Mouse (Mus musculus): ENCODE results near the gene Tnfrsf11a. TPM values are rescaled to one million over a fixed set of nuclear protein-coding genes. Genes with fewer than 3 reads are reported as not detected.
"Not testable (repeated sequence)": the region's sequence is repeated elsewhere in the genome, so short reads cannot be mapped to it uniquely, and the experiment has no call there.

Tnfrsf11a gene
- polyA plus RNA-seq, 1 experiment from 2014 or later = 3.8 TPM

DNA sequence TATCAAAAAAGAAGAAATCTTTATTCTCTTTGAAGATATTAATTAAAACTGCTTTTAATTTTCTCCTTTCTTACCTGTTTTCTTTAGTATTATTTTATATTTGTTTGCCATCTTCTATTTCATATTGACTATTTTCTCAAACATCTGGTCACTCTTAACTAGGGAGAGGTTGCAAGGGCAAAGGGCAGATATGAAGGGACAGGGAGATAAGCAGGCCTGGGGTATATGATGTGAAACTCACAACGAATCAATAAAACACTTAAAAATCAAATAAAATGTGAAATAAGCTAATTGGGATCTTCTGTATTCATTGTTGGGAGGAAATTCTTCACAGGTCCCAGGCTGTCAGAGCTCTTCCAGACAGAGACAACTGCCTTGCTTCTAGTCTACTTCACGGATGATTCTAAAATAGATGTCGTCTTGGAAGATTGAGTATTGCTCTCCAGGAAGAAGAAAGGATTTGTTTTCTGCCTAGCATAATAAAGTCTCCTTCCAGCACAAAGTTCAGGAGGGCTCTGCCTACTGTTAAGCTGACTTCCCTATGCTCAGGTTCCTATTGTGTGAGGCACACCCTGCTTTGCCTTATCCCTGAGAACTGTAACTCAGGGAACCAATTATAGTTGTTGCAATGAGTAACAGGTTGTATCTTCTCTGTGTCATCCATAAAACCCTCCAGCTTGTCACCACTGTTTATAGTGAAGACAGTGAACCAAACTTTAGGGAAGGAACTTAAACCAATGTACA lies 20.9 kb upstream of the Tnfrsf11a start:
- Histone ChIP-seq H3K9me3 (ENCODE audit: control insufficient read depth, low read length) (no peaks in the 10 kb centered on the region), H3K27ac (replicated peaks) (no peak overlapping the region), H3K9ac (ENCODE audit: low read length) (no peak overlapping the region), H3K36me3 (ENCODE audit: control insufficient read depth, insufficient read depth, low read length) (no peaks in the 10 kb centered on the region), H3K4me1 (replicated peaks; ENCODE audit: control insufficient read depth, insufficient read depth) (no peaks in the 10 kb centered on the region), H3K27me3 (ENCODE audit: control insufficient read depth, insufficient read depth, low read length) (no peaks in the 10 kb centered on the region), H3K4me2 (replicated peaks; ENCODE audit: low read depth) (no peak overlapping the region), H3K4me3 (ENCODE audit: low read depth, low read length) (no peak overlapping the region)
- DNase-seq (ENCODE audit: low spot score) (no peak), ATAC-seq (ENCODE audit: low FRiP score, low TSS enrichment) (no peak)
- WGBS = 70% methylated on average over 3 of the region's 3 CpGs
- TF ChIP-seq CTCF (IDR thresholded peaks at IDR 0.05; ENCODE audit: low read depth) (no peak), EP300 (optimal IDR thresholded peaks at IDR 0.05) (no peak)

DNA sequence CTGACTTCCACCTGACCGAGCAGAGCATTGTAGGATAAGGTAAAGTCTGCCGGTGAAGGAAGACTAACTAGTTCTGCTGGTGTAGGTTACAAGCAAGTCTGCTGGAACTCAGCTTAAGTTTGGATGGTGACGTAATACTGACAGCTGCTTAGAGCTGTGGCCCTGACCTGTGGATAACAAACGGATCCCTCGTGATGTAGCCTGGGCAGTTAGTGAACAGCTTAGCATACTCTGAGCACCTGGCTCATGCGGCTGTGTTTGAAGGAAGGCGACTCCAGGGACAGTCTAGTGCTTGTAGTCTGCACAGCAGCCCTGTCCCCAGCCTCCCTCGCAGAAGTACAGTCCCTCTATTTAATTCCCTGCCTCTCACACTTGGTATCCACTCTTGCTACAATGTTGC lies 14.9 kb upstream of the Tnfrsf11a start:
- H3K9ac ChIP-seq (ENCODE audit: low read length) = no peak overlapping the region
- no peak overlapping the region for H3K27ac ChIP-seq (replicated peaks)
- no peak for ATAC-seq (ENCODE audit: low FRiP score, low TSS enrichment)
- no peak for DNase-seq (ENCODE audit: low spot score)
- no peaks in the 10 kb centered on the region for H3K36me3 ChIP-seq (ENCODE audit: control insufficient read depth, insufficient read depth, low read length)
- no peaks in the 10 kb centered on the region for H3K4me1 ChIP-seq (replicated peaks; ENCODE audit: control insufficient read depth, insufficient read depth)
- no peak overlapping the region for H3K4me3 ChIP-seq (ENCODE audit: low read depth, low read length)
- no peaks in the 10 kb centered on the region for H3K27me3 ChIP-seq (ENCODE audit: control insufficient read depth, insufficient read depth, low read length)
- TF ChIP-seq CTCF (IDR thresholded peaks at IDR 0.05; ENCODE audit: low read depth) = no peak
- no peak for TF ChIP-seq EP300 (optimal IDR thresholded peaks at IDR 0.05)
- 60% methylated on average over 8 of the region's 8 CpGs for WGBS
- H3K9me3 ChIP-seq (ENCODE audit: control insufficient read depth, low read length) = no peaks in the 10 kb centered on the region
- H3K4me2 ChIP-seq (replicated peaks; ENCODE audit: low read depth) = no peak overlapping the region

DNA sequence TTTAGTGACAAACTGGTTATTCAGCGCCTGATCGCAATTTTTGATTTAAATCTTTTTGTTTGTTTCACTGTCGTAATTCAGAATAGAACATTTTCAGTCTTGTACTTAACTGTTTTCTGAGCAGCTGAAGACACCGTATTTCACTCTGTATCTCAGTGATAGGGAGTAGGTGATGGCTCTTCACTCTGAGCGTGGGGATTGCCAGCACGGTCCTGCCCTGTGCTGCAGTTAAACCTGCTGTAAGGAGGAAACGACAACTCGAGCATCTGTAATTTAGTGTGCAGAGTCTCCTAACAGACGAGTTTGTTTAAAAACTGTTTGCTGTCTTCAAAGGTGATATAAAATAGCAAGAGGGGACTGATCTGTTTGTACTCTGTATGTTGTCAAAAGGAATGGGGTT lies 14.4 kb upstream of the Tnfrsf11a start:
- not testable (repeated sequence) for H3K4me2 ChIP-seq (replicated peaks; ENCODE audit: low read depth); H3K27me3 ChIP-seq (ENCODE audit: control insufficient read depth, insufficient read depth, low read length); H3K9ac ChIP-seq (ENCODE audit: low read length); H3K27ac ChIP-seq (replicated peaks); DNase-seq (ENCODE audit: low spot score); ATAC-seq (ENCODE audit: low FRiP score, low TSS enrichment); H3K9me3 ChIP-seq (ENCODE audit: control insufficient read depth, low read length); H3K36me3 ChIP-seq (ENCODE audit: control insufficient read depth, insufficient read depth, low read length); H3K4me1 ChIP-seq (replicated peaks; ENCODE audit: control insufficient read depth, insufficient read depth); H3K4me3 ChIP-seq (ENCODE audit: low read depth, low read length)
- 70% methylated on average over 9 of the region's 9 CpGs for WGBS

DNA sequence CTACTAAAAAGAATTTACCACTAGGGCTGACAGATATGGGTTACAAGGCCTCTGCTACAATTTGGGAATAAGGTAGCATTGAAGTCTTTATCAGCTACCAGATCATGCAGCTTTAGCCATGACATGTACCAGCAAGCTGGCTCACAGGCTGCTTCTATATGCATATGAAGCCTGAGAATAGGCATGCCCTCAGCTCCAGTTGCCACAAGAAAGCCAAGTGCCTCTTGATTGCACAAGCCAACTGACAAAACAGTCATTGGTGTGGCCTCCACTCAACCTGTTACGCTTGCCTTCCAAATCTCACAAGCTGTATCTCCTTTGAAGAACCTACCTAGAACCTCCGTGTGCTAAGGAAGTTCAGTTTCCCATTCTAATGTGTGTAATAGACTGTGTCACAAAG lies 12.1 kb upstream of the Tnfrsf11a start:
- TF ChIP-seq CTCF (IDR thresholded peaks at IDR 0.05; ENCODE audit: low read depth) (no peak), EP300 (optimal IDR thresholded peaks at IDR 0.05) (no peak)
- H3K9me3 ChIP-seq (ENCODE audit: control insufficient read depth, low read length) = no peaks in the 10 kb centered on the region
- H3K9ac ChIP-seq (ENCODE audit: low read length) = no peak overlapping the region
- ATAC-seq (ENCODE audit: low FRiP score, low TSS enrichment) (no peak), DNase-seq (ENCODE audit: low spot score) (no peak)
- H3K27ac ChIP-seq (replicated peaks) = no peak overlapping the region
- H3K36me3 ChIP-seq (ENCODE audit: control insufficient read depth, insufficient read depth, low read length) = no peaks in the 10 kb centered on the region
- no peaks in the 10 kb centered on the region for H3K27me3 ChIP-seq (ENCODE audit: control insufficient read depth, insufficient read depth, low read length)
- H3K4me3 ChIP-seq (ENCODE audit: low read depth, low read length) = no peak overlapping the region
- no peaks in the 10 kb centered on the region for H3K4me1 ChIP-seq (replicated peaks; ENCODE audit: control insufficient read depth, insufficient read depth)
- WGBS = 78% methylated on average over 2 of the region's 2 CpGs
- no peak overlapping the region for H3K4me2 ChIP-seq (replicated peaks; ENCODE audit: low read depth)

DNA sequence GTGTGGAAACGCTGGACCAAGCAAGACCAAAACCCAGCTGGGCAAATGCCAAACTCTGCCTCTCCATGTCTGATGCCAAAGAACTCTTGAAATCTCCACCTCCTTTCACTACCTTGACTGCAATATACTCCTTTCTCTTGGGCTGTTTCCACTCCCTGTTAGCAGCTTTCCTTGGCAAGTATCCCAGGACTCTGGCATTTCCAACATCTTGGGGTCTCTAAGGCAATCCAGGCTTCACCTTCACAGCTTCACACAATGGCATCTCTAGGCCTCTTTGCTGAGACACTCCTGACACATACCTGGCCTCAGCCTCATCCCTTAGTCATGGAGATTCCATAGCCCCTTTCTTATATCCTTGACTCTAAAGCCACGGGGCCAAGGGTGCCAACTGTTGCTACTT lies 9.8 kb upstream of the Tnfrsf11a start:
- Histone ChIP-seq H3K4me3 (ENCODE audit: low read depth, low read length) (no peak overlapping the region), H3K9ac (ENCODE audit: low read length) (no peak overlapping the region), H3K4me1 (replicated peaks; ENCODE audit: control insufficient read depth, insufficient read depth) (no peaks in the 10 kb centered on the region), H3K27ac (replicated peaks) (no peak overlapping the region), H3K36me3 (ENCODE audit: control insufficient read depth, insufficient read depth, low read length) (no peaks in the 10 kb centered on the region), H3K4me2 (replicated peaks; ENCODE audit: low read depth) (no peak overlapping the region), H3K27me3 (ENCODE audit: control insufficient read depth, insufficient read depth, low read length) (no peaks in the 10 kb centered on the region), H3K9me3 (ENCODE audit: control insufficient read depth, low read length) (no peaks in the 10 kb centered on the region)
- no peak for TF ChIP-seq CTCF (IDR thresholded peaks at IDR 0.05; ENCODE audit: low read depth)
- no peak for TF ChIP-seq EP300 (optimal IDR thresholded peaks at IDR 0.05)
- no peak for ATAC-seq (ENCODE audit: low FRiP score, low TSS enrichment)
- DNase-seq (ENCODE audit: low spot score) = no peak
- WGBS = 77% methylated on average over 2 of the region's 2 CpGs

DNA sequence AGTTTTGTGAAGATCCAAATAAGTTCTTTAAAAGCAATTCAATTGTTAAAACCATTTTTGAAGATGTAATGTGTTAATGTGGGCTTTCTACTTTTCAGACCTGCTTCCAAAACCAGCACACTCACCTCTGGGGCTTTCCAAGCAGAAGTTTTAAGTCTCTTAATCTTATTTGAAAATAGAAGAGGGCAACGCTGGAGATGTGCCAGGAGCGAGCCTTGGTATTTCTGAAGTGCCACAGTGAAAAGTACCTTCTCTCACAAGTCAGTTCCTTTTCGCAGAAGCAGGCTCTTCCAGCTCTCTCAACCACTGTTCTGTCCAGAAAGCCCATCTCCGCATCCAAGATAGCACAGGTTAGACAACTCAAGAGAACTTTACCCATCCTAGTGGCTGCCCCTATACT lies 4.1 kb upstream of the Tnfrsf11a start:
- Histone ChIP-seq H3K36me3 (ENCODE audit: control insufficient read depth, insufficient read depth, low read length) (no peaks in the 10 kb centered on the region), H3K9ac (ENCODE audit: low read length) (no peak overlapping the region), H3K9me3 (ENCODE audit: control insufficient read depth, low read length) (no peaks in the 10 kb centered on the region), H3K4me3 (ENCODE audit: low read depth, low read length) (no peak overlapping the region), H3K27me3 (ENCODE audit: control insufficient read depth, insufficient read depth, low read length) (no peaks in the 10 kb centered on the region), H3K4me1 (replicated peaks; ENCODE audit: control insufficient read depth, insufficient read depth) (no peaks in the 10 kb centered on the region), H3K4me2 (replicated peaks; ENCODE audit: low read depth) (no peak overlapping the region), H3K27ac (replicated peaks) (no peak overlapping the region)
- DNase-seq (ENCODE audit: low spot score) (no peak), ATAC-seq (ENCODE audit: low FRiP score, low TSS enrichment) (no peak)
- 77% methylated on average over 4 of the region's 4 CpGs for WGBS
- TF ChIP-seq CTCF (IDR thresholded peaks at IDR 0.05; ENCODE audit: low read depth) (no peak), EP300 (optimal IDR thresholded peaks at IDR 0.05) (no peak)

Data from stomach, postnatal 0 days (tissue).